Mouse (Mus musculus): ENCODE results near the gene Hmgb1.

- TF ChIP-seq POLR2A (IDR thresholded peaks at IDR 0.05; ENCODE audit: extremely low read depth, insufficient read depth, low read length) (no peak), CTCF (IDR thresholded peaks at IDR 0.05; ENCODE audit: extremely low read depth, insufficient read depth, low read length) (no peak)
These were observed 121.5 kb downstream of the Hmgb1 start for GRCm38 (mm10) chr5:149062833-149063232.
